Mouse (Mus musculus) large intestine, adult 2 months (tissue): ENCODE data around the gene Armh2. TPM values are rescaled to one million over a fixed set of nuclear protein-coding genes. Genes with fewer than 3 reads are reported as not detected.
"Not testable (repeated sequence)": the region's sequence is repeated elsewhere in the genome, so short reads cannot be mapped to it uniquely, and the experiment has no call there.

Experiments
- DNase-seq: peaks from one replicate; pipeline ENCODE4 v3.0.0-alpha.2; 2012; ENCODE audit warnings: low read depth, low spot score
- WGBS: fragments of 180-500 bp; shearing (Covaris S2); methylation state at CpG from one replicate; pipeline ENCODE4 v1.1.7; 2018; 5-methylcytosine and 5-hydroxymethylcytosine counted together
- polyA plus RNA-seq: library from polyadenylated mRNA; depleted of rRNA; stranded (reverse); fragments of >200 nt; gene quantifications from 2 replicates; pipeline ENCODE4 v1.2.3, GENCODE M21; 2012

Gene Armh2
- polyA plus RNA-seq, 1 experiment, result not detected

GRCm38 (mm10) chr13:24756756-24757155 lies 15.7 kb downstream of the Armh2 start:
- 96% methylated on average over 3 of the region's 3 CpGs for WGBS
- DNase-seq, result no peak

DNA sequence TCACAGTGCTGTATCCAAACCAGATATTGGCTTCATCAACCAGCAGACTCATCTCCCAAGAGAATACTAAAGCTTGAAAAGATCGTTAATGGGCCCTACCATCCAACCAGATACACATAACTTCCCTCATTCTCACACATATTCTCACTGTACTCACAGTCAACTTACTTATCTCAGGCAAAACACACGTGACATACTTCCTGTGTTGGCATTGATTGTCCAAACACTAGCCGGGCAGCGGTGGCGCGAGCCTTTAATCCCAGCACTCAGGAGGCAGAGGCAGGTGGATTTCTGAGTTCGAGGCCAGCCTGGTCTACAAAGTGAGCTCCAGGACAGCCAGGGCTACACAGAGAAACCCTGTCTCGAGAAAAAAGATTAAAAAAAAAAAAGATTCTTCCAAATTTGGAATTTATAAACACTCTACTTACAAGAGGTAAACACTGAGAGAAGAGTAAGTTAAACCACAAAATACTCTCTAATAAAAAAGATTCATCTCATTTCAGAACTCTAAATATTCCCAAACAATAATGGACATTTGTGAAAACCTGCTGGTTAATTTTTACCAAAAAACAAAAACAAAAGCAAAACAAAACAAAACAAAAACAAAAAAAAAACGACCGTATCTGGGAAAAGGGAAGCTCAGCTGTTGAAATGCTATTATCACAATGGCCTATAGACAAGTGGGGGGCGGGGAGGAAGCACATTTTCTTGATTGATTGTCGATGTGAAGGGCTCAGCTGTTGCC lies 17.0 kb downstream of the Armh2 start:
- no peak for DNase-seq
- 77% methylated on average over 12 of the region's 12 CpGs for WGBS

GRCm38 (mm10) chr13:24759451-24759850 lies 18.4 kb downstream of the Armh2 start:
- no peak for DNase-seq
- WGBS, result 47% methylated on average over 10 of the region's 10 CpGs

- peak; percentile 18 for DNase-seq
- 26% methylated on average over 5 of the region's 5 CpGs for WGBS
These were observed 19.4 kb downstream of the Armh2 start for GRCm38 (mm10) chr13:24760351-24760870.

DNA sequence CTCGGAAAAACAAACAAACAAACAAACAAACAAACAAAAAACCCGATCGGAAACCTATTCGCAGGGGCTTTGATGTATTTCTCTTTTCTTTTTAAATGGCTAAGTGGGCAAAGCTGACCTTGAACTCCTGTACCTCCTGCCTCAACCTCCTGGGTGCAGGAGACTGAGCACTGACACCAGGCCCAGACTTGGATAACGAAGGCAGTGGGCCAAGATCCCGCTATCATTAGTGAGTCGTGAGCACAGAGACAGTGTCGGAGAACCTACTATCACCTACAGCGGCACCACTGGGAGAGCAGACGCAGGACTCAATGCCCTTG lies 20.0 kb downstream of the Armh2 start:
- DNase-seq, result no peak
- 2% methylated on average over 10 of the region's 10 CpGs for WGBS

DNA sequence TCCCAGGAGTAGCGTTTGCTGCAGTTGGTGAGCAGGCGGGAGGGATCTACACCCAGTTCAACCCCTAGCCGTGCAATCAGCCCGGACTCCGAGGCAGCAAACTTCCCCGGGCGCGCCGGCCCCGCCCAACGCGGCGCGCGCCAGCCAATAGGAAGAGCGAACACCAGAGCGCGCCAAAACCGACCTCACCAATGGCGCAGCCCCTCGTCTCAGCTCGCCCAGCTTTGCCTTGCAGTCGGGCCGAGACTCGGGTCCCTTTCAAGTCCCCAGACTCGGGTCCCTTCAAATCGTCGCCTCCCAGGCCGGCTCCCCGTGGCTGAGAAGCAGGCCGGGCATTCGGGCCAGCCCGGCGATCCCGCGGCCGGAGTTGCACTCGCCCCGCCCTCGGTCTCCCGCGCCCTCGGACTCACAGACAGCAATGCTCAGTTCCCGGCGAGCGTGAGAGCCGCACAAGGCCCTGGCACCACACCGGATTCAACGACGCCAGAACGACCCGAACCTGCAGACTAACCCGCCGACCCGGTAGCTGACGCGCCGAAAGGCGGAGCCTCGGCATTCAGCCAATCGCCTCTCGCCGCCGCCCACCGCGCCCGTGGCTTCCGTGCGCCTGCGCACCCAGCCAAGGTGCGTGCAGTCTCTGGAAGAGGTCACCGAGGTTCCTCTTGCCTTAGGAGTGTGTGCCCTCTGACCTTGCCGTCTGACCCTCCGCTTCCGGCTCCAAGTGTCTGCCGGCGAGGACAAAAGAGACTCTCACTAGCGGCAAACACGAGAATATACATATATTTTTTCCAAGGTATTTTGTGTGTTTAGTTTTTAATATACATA lies 20.6 kb downstream of the Armh2 start, which contains the start of gene Gmnn:
Gmnn (minus strand) TSS at position 521 of the 825 bp plus-strand sequence.
- WGBS, result under 1% methylated on average over 79 of the region's 79 CpGs
- DNase-seq, result peak; percentile 57

DNA sequence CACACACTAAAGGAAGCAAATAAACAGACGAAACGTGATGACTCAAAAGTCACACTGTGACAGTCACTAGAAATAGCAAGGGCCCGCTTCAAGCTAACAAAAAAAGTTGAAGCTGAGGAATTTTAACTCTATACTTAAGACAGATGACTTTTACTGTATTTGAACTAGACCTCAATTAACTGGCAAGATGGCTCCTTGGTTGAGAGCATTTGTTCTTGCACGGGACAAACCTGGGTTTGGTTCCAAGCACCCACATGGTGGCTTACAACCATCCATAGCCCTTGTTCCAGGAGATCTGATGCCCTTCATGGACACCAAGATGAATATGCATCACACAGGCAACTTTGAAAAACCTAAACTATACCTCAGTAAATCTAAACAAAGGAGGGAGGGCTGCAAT lies 21.2 kb downstream of the Armh2 start:
- 13% methylated on average over 4 of the region's 4 CpGs for WGBS
- DNase-seq, result no peak

DNA sequence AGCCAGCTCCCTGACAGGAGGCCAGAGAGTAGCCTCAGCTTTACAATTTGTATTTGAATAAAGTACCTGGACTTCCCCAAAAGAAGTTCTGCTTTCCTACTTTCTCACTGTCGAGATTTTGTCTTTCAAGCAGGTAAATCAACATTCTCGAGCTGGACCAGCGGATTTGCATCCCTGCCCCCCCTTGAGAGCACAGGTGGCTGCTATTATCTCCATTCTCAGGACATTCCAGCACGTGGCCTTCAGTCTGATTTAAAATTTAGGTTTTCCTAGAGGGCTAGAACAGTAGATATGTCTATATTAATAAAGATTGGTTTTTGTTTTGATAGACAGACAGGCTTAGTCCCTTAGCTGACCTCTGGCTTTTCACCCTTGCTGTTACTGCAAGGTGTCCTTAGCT lies 26.8 kb downstream of the Armh2 start:
- 66% methylated on average over 4 of the region's 4 CpGs for WGBS

GRCm38 (mm10) chr13:24771482-24771881 lies 30.4 kb downstream of the Armh2 start:
- DNase-seq, result not testable (repeated sequence)
- 92% methylated on average over 10 of the region's 10 CpGs for WGBS

More for the DNA sequence above, 26.8 kb downstream of the Armh2 start:
- not testable (repeated sequence) for DNase-seq

DNA sequence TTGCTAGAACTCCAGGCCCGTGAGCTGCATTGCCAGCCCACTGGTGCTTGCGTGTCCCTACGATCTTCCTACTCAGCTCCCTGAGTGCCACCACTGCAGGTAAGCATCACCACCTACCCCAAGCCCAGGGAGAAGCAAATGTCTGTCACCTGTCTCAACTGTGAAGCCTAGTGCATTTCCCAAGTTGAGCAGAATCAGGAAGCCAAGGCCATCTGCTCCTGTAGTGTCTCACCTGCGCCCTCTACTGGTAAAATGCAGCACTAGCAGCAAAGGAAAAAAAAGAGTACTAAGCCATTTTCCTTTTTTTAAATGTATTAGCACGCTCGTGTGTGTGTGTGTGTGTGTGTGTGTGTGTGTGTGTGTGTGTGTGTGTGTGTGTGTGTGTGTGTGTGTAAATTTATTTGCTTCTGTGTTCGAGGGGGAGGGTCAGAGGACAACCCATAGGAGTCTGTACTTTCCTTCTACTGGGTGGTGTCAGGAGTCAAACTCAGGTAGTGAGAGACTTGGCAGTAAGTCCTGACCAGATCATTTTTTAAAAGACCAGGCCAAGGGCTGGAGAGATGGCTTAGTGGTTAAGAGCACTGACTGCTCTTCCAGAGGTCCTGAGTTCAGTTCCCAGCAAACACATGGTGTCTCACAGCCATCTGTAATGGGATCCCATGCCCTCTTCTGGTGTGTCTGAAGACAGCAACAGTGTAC lies 35.3 kb downstream of the Armh2 start:
- WGBS, result 42% methylated on average over 7 of the region's 7 CpGs
- peak; percentile 52 for DNase-seq

DNA sequence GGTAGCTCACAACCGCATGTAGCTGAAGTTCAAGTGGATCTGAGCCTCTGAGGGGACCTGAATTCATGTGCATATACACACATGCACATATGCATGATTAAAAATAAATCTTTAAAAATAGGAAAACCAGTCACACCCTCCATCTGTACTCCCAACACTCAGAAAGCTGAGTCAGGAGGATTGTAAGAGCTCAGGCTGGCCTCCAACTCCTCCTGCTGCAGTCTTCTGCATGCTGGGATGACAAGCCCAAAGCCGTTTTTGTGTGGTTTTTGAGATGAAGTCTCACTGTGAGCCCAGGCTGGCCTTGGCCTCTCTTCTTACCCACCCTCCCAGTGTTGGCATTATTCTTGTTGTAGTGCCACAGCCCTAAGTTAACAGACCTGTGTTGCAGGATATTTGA lies 37.0 kb downstream of the Armh2 start:
- DNase-seq, result no peak
- WGBS, result 83% methylated on average over 2 of the region's 2 CpGs

DNA sequence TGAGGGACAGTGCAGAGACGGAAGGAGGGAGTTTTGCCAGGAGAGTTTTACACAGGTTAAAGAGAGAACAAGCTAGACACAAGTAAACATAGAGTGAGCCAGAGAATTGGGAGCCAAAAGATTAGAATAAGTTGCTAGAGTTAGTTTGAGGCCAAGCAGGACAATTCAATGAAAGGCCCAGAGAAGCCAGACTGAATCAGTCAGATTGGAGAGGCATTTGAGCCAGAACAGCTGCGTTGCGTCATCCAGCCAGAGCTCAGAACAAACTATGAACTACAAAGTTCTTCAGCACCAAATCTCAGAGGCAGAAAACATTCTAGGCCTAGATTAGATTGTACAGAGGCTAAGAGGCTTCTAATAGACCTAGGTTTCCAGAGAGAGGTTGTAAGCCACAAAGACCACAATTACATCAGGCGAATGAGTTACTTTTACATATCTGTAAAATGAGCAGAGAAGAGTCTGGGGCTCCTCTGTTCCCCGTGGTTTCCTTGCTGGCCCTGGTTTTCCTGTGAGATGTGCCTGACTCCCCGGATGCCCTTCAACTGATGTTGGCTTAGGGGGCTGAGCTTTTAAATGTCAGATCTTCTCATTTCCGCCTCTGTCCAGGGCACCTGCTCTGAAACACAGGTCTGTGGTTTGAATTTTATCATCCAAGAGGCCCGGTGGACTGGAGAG lies 37.8 kb downstream of the Armh2 start:
- 83% methylated on average over 8 of the region's 8 CpGs for WGBS
- DNase-seq, result no peak

- WGBS, result 20% methylated on average over 5 of the region's 5 CpGs
- no peak for DNase-seq
These were observed 40.9 kb downstream of the Armh2 start for GRCm38 (mm10) chr13:24781916-24782315.

GRCm38 (mm10) chr13:24786014-24786490 lies 45.0 kb downstream of the Armh2 start:
- WGBS, result 65% methylated on average over 11 of the region's 11 CpGs
- no peak for DNase-seq

DNA sequence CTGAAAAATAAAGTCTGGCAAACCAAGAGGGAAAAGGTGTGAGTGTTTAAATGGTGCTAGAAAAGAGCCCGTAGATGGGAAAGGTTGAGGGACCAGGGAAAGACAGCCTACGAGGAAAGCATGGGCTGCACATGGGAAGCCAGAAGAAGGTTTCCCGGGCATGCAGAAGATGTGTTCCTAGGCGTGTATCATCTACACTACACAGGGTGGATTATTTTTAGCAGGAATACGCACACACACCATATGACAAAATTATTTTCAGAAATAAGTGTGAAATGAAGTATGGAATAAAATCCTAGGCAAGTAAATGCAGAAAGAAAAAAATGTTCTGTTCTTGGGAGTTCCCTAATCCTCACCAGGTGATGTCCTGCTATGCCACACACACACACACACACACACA lies 46.4 kb downstream of the Armh2 start:
- WGBS, result 90% methylated on average over 5 of the region's 5 CpGs

DNA sequence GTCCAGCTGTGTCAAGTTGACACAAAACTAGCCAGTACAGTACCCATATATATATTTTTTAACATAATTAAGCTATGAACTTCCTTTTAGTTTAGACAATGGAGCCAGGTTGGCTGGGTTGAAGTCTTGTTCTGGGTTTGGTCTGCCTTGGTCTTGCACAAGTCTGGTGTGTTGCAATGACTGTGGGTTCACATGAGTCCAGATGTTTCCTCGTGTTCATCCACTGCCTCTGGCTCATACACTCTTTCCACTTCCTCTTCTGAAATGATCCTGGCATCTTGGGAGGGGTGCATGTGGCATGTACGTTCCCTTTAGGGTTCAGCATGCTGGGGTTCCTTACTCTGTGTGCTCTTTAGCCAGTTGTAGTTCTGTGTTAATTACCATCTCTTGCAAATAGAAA lies 50.3 kb downstream of the Armh2 start:
- DNase-seq, result no peak
- 43% methylated on average over 2 of the region's 2 CpGs for WGBS

More for the DNA sequence above, 46.4 kb downstream of the Armh2 start:
- no peak for DNase-seq

- WGBS, result 75% methylated on average over 9 of the region's 9 CpGs
- DNase-seq, result no peak
These were observed 51.5 kb downstream of the Armh2 start for GRCm38 (mm10) chr13:24792411-24793045.
